Mouse (Mus musculus): ENCODE measurements around the gene Zfand4. TPM values are rescaled to one million over a fixed set of nuclear protein-coding genes. Genes with fewer than 3 reads are reported as not detected.
"Not testable (repeated sequence)": the region's sequence is repeated elsewhere in the genome, so short reads cannot be mapped to it uniquely, and the experiment has no call there.

The Zfand4 gene
- polyA plus RNA-seq (2012; ENCODE audit: insufficient read depth, insufficient read length, missing spikeins): not detected in 2 replicates

GRCm38 (mm10) chr6:116264018-116264651 lies at the start of gene Zfand4:
Gene Zfand4, plus strand, starts transcription at chr6:116264222.
- Histone ChIP-seq H3K4me3 (ENCODE audit: insufficient read depth, low read depth, low read length) (peak within 1 kb of the TSS; percentile 68), H3K4me1 (ENCODE audit: control insufficient read depth, insufficient read depth, insufficient read length, low read length) (no peaks in the 10 kb centered on the region), H3K27ac (replicated peaks; ENCODE audit: low read depth, low read length) (no peak within 1 kb of the TSS)

GRCm38 (mm10) chr6:116227767-116228166 lies 36.3 kb upstream of the Zfand4 start:
- Histone ChIP-seq H3K4me1 (ENCODE audit: control insufficient read depth, insufficient read depth, insufficient read length, low read length) (no peaks in the 10 kb centered on the region), H3K4me3 (ENCODE audit: insufficient read depth, low read depth, low read length) (no peak overlapping the region), H3K27ac (replicated peaks; ENCODE audit: low read depth, low read length) (peak overlapping the region; percentile 58)

GRCm38 (mm10) chr6:116228785-116229525 lies 35.1 kb upstream of the Zfand4 start:
- Histone ChIP-seq H3K27ac (replicated peaks; ENCODE audit: low read depth, low read length) (no peak overlapping the region), H3K4me1 (ENCODE audit: control insufficient read depth, insufficient read depth, insufficient read length, low read length) (no peaks in the 10 kb centered on the region), H3K4me3 (ENCODE audit: insufficient read depth, low read depth, low read length) (no peak overlapping the region)

- not testable (repeated sequence) for H3K4me1 ChIP-seq (ENCODE audit: control insufficient read depth, insufficient read depth, insufficient read length, low read length); H3K27ac ChIP-seq (replicated peaks; ENCODE audit: low read depth, low read length); H3K4me3 ChIP-seq (ENCODE audit: insufficient read depth, low read depth, low read length)
Measured at GRCm38 (mm10) chr6:116234821-116235220, 29.2 kb upstream of the Zfand4 start.

- H3K4me1 ChIP-seq (ENCODE audit: control insufficient read depth, insufficient read depth, insufficient read length, low read length): no peaks in the 10 kb centered on the region; the same call in 1 of the 2 replicates
- no peak overlapping the region for H3K4me3 ChIP-seq (ENCODE audit: insufficient read depth, low read depth, low read length)
- no peak overlapping the region for H3K27ac ChIP-seq (replicated peaks; ENCODE audit: low read depth, low read length)
Measured at GRCm38 (mm10) chr6:116235336-116235735, 28.7 kb upstream of the Zfand4 start.

GRCm38 (mm10) chr6:116238083-116238482 lies 25.9 kb upstream of the Zfand4 start:
- no peaks in the 10 kb centered on the region; the same call in 1 of the 2 replicates for H3K4me1 ChIP-seq (ENCODE audit: control insufficient read depth, insufficient read depth, insufficient read length, low read length)

GRCm38 (mm10) chr6:116240371-116240770 lies 23.7 kb upstream of the Zfand4 start:
- H3K27ac ChIP-seq (replicated peaks; ENCODE audit: low read depth, low read length): no peak overlapping the region
- H3K4me3 ChIP-seq (ENCODE audit: insufficient read depth, low read depth, low read length): no peak overlapping the region
- no peaks in the 10 kb centered on the region for H3K4me1 ChIP-seq (ENCODE audit: control insufficient read depth, insufficient read depth, insufficient read length, low read length)

More at GRCm38 (mm10) chr6:116238083-116238482, 25.9 kb upstream of the Zfand4 start:
- Histone ChIP-seq H3K27ac (replicated peaks; ENCODE audit: low read depth, low read length) (no peak overlapping the region), H3K4me3 (ENCODE audit: insufficient read depth, low read depth, low read length) (no peak overlapping the region)

GRCm38 (mm10) chr6:116259649-116260048 lies 4.4 kb upstream of the Zfand4 start:
- Histone ChIP-seq H3K4me3 (ENCODE audit: insufficient read depth, low read depth, low read length) (no peak overlapping the region), H3K4me1 (ENCODE audit: control insufficient read depth, insufficient read depth, insufficient read length, low read length) (no peaks in the 10 kb centered on the region), H3K27ac (replicated peaks; ENCODE audit: low read depth, low read length) (no peak overlapping the region)

GRCm38 (mm10) chr6:116260481-116260880 lies 3.5 kb upstream of the Zfand4 start:
- Histone ChIP-seq H3K27ac (replicated peaks; ENCODE audit: low read depth, low read length) (no peak overlapping the region), H3K4me1 (ENCODE audit: control insufficient read depth, insufficient read depth, insufficient read length, low read length) (no peaks in the 10 kb centered on the region), H3K4me3 (ENCODE audit: insufficient read depth, low read depth, low read length) (no peak overlapping the region)

- no peak overlapping the region for H3K4me3 ChIP-seq (ENCODE audit: insufficient read depth, low read depth, low read length)
- no peak overlapping the region for H3K27ac ChIP-seq (replicated peaks; ENCODE audit: low read depth, low read length)
- H3K4me1 ChIP-seq (ENCODE audit: control insufficient read depth, insufficient read depth, insufficient read length, low read length): no peaks in the 10 kb centered on the region
Measured at GRCm38 (mm10) chr6:116262824-116263223, 1.2 kb upstream of the Zfand4 start.

- no peaks in the 10 kb centered on the region for H3K4me1 ChIP-seq (ENCODE audit: control insufficient read depth, insufficient read depth, insufficient read length, low read length)
- H3K4me3 ChIP-seq (ENCODE audit: insufficient read depth, low read depth, low read length): no peak overlapping the region
- H3K27ac ChIP-seq (replicated peaks; ENCODE audit: low read depth, low read length): no peak overlapping the region
Measured at GRCm38 (mm10) chr6:116264836-116265235, 814 bp downstream of the Zfand4 start.

- Histone ChIP-seq H3K4me1 (ENCODE audit: control insufficient read depth, insufficient read depth, insufficient read length, low read length) (no peaks in the 10 kb centered on the region), H3K4me3 (ENCODE audit: insufficient read depth, low read depth, low read length) (no peak overlapping the region), H3K27ac (replicated peaks; ENCODE audit: low read depth, low read length) (no peak overlapping the region)
Measured at GRCm38 (mm10) chr6:116265603-116266002, 1.6 kb downstream of the Zfand4 start.

GRCm38 (mm10) chr6:116266273-116267109 lies 2.5 kb downstream of the Zfand4 start:
- no peak overlapping the region for H3K4me3 ChIP-seq (ENCODE audit: insufficient read depth, low read depth, low read length)
- H3K4me1 ChIP-seq (ENCODE audit: control insufficient read depth, insufficient read depth, insufficient read length, low read length): no peaks in the 10 kb centered on the region
- no peak overlapping the region for H3K27ac ChIP-seq (replicated peaks; ENCODE audit: low read depth, low read length)

GRCm38 (mm10) chr6:116267110-116267423 lies 3.0 kb downstream of the Zfand4 start:
- H3K27ac ChIP-seq (replicated peaks; ENCODE audit: low read depth, low read length): no peak overlapping the region
- no peak overlapping the region for H3K4me3 ChIP-seq (ENCODE audit: insufficient read depth, low read depth, low read length)
- H3K4me1 ChIP-seq (ENCODE audit: control insufficient read depth, insufficient read depth, insufficient read length, low read length): no peaks in the 10 kb centered on the region

GRCm38 (mm10) chr6:116275695-116276094 lies 11.7 kb downstream of the Zfand4 start:
- Histone ChIP-seq H3K4me3 (ENCODE audit: insufficient read depth, low read depth, low read length) (no peak overlapping the region), H3K27ac (replicated peaks; ENCODE audit: low read depth, low read length) (no peak overlapping the region), H3K4me1 (ENCODE audit: control insufficient read depth, insufficient read depth, insufficient read length, low read length) (no peaks in the 10 kb centered on the region)
